Mouse (Mus musculus): ENCODE measurements at regions not wholly inside any gene's neighbourhood (a gene's known extent, or its start where the extent isn't known, plus 50 kb on each side); places are given as distances from the start of the nearest gene placed in this dataset.

- TF ChIP-seq CTCF (conservative IDR thresholded peaks at IDR 0.05; ENCODE audit: low read length), result no peak
- no peak for TF ChIP-seq NANOG (IDR thresholded peaks at IDR 0.05; ENCODE audit: borderline replicate concordance, low read length)
- TF ChIP-seq POU5F1 (IDR thresholded peaks at IDR 0.05; ENCODE audit: borderline replicate concordance, low read length), result no peak
Measured at GRCm38 (mm10) chr16:15052389-15052923, 146.1 kb downstream of the Efcab1 start.
